Mouse (Mus musculus): ENCODE measurements around the gene Apoe. TPM values are rescaled to one million over a fixed set of nuclear protein-coding genes. Genes with fewer than 3 reads are reported as not detected.
"Not testable (repeated sequence)": the region's sequence is repeated elsewhere in the genome, so short reads cannot be mapped to it uniquely, and the experiment has no call there.

The Apoe gene
- total RNA-seq, 2 experiments from 2014 or later, result 1,872 to 4,173 TPM

DNA sequence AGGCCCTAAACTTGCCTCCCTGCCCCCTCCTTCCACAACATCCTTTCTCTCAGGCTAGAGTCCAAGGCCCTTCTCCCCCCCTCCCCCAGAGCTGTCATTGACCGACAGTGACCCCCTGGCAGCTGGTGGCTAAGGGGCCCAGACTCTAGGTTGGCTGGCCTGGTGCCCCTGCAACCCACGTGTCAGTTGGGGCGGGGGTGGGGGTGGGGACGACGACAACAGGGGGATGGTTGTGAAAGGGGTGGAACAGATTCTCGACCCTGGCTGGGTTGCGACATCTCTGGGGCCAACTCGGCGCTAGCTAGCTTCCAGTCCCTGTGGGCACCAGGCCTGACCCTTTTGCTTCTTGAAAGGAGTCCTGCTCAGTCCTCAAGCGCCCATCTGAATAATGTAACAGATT is 5.6 kb downstream of the Apoe start:
- DNase-seq, result peak; percentile 78

- peak; percentile 77 for DNase-seq
Measured at GRCm38 (mm10) chr7:19691873-19692865, 6.8 kb downstream of the Apoe start, which contains the start of gene Apoc1. TSS of gene Apoc1 (minus strand) at chr7:19692660.

- no peak for DNase-seq
Measured at GRCm38 (mm10) chr7:19691434-19691833, 7.6 kb downstream of the Apoe start.

DNA sequence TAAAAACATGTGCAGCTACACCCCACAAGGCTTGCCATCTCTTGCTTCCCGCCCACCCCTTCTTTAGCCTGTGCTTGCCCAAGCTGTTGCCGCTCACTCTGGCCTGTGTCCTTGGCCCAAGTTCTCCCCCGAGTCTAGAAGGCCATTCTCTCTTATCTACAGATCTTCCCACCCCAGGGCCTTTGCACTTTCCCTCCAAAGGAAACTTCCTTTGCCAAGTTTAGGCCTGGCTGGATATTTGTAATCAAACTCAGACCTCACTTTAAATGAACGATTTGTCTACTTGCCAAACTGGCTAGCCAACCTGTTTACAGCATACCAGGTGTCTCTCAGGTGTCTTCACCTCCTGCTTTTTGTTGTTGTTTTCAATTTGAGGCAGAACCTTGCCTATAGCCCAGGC is 8.1 kb downstream of the Apoe start:
- DNase-seq, result peak; percentile 16

DNA sequence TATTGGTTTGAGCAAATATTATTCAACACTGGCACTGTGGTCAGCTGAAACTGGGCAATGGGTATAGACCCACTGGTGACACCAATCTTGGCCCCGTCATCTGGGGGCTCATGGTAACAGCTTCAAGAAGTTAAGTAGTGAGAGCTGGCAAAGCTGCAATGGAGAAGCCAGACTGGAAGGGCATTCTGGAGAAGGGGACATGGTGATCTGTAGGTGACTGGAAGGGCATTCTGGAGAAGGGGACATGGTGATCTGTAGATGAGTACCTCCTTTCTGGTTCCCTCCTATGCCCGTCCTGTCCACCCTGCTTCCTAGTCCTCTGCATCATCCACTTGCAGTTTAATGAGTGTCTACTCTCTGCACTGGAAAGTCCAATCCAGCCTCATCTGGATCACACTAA is 10.4 kb downstream of the Apoe start:
- DNase-seq, result no peak

DNA sequence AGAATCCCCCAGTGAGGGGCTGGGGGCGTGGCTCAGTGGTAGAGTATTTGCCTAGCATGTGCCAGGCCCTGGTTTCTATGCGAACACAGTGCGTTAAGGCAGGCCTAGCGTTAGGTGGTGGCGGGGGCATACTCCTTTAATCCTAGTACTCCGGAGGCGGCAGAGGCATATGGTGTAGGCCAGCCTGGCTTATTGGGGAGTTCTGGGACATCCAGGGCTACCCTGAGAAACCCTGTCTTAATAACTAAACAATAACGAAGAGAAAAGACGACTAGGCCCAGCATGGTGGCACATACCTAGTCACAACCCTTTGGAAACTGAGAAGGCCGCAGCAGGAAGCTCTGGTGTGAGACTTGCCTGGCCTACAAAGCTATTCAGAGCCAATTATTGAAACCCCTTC is 10.9 kb downstream of the Apoe start:
- DNase-seq, result no peak

DNA sequence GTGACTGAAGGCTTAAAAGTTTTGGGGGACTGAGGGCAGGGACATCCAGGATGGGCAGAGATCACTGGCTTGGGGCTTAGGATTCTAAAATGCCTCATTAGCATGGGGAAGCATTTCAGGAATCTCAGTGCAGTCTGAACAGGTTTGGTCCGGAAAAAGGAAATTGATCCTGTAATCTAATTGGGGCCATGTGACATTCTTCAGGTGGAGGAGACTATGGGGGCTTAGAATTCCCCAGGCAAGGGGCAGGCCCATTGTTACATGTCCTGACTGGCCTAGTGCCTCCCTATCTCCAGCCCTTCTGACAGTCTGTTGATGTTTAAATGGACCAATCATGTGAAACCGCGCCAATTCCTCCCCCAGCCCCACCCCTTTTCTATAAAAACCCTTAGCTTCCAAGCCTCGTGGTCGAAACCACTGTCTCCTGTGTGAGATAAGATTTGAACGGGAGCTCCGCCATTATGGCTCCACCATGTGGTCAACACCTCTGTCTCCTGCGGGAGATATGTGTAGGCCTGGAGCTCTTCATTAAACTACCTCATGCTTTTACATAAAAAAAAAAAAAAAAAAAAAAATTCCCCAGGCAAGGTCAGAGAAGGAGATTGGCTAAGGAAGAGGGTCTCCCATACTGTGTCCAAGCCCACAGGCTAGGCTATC is 11.9 kb downstream of the Apoe start:
- DNase-seq, result not testable (repeated sequence)

GRCm38 (mm10) chr7:19686521-19686920 is 12.5 kb downstream of the Apoe start:
- DNase-seq, result no peak

DNA sequence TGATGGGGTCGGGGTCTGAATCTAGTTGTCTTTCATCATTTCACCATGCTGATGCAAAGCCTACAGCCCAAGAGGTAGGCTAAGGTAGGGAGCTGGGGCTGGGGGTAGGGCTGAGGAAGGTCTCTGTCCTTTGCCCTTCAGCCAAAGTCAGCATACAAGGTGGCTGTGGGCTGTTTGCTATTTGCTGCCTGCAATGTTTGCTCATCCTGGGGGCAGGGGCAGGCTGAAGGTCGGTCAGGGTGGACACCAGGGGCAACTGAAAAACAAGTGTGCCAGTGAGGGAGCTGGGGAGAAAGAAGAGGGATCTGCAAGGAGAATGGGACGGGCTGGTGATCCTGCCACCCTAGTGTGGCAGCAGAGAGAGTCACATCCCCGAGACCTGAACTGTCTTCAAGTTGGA is 13.6 kb downstream of the Apoe start:
- DNase-seq, result peak; percentile 25

DNA sequence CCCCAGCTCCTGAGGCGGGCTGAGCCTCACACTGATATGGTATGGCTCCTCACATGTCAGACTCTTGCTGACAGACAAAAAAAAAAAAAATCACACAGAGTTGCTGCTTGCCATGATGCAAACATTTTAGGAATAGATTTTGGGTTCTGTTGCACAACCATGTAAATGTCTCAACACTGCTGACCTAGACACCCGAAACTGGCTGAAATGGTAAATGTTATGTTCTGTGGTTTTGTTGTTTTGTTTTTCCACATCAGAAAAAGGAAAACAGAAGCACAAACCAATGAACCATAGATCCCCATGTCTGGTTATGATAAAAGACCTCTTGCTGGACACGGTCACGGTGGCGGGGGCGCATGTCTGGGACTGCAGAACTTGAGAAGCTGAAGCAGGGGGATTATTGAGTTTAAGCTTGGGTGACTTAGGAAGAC is 15.2 kb downstream of the Apoe start:
- no peak for DNase-seq

GRCm38 (mm10) chr7:19682979-19683378 is 16.0 kb downstream of the Apoe start:
- no peak for DNase-seq

- peak; percentile 84 for DNase-seq
Measured at GRCm38 (mm10) chr7:19681202-19681694, 17.7 kb downstream of the Apoe start, which contains the start of the genes Gm44805 and Apoc4. TSS of gene Gm44805 (minus strand) at chr7:19681423. TSS of gene Apoc4 (minus strand) at chr7:19681479.

DNA sequence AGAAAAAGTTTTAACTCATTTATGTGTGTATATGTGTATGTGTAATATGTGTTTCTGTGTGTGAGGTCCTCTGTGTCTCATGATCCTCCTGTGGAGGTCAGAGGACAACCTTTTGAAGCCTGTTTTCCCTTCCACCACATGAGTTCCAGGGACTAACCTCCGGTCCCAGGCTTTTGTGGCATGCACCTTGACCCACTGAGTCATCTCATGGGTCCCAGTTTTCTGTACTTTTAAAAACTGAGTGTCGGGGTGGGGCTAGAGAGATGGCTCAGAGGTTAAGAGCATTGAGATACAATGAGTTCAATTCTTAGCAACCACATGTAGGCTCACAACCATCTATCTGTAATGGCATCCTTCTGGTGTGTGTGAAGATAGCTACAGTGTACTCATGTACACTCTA is 18.3 kb downstream of the Apoe start:
- no peak for DNase-seq

DNA sequence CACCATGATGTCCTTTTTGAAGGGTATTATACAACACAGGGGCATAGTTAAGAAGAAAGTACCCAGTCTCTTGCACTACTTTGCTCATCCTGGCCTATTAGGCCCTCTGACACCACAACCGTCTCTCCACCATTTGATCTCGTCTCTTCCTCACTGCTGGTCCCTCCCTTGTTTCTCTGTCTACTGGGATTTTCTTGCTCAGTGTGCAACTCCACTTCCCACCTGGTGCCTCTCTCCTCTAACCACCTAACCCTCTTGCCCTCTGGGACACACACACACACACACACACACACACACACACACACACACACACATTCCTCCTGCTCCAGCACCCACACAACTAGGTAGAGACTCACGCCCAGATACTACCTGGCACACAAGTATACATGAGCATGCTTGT is 20.1 kb downstream of the Apoe start:
- no peak for DNase-seq

DNA sequence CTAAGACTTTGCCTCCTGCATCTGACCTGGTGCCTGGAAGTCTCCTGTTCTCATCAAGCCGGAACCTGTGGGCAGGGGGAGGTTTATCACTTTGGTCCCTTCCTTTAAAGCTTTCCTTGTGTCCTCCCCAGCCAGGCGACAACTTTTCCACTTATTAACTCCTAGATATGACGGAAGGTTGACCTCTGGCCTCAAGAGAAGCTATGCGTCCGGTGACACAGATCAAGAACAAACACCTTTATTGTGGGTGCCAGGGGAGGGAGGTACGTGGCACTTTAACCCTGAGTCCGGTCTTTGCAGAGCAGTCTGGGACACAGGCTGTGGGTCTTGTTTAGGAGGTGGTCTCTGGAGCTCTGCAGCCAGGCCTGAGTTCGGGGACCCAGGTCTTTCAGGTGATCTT is 21.1 kb downstream of the Apoe start, which contains the start of gene Apoc2:
Gene Apoc2 (minus strand): TSS at position 70 of the 400 bp plus-strand sequence.
- DNase-seq, result no peak

- no peak for DNase-seq
Measured at GRCm38 (mm10) chr7:19676662-19677061, 22.3 kb downstream of the Apoe start.

GRCm38 (mm10) chr7:19675824-19676223 is 23.2 kb downstream of the Apoe start:
- DNase-seq, result no peak

DNA sequence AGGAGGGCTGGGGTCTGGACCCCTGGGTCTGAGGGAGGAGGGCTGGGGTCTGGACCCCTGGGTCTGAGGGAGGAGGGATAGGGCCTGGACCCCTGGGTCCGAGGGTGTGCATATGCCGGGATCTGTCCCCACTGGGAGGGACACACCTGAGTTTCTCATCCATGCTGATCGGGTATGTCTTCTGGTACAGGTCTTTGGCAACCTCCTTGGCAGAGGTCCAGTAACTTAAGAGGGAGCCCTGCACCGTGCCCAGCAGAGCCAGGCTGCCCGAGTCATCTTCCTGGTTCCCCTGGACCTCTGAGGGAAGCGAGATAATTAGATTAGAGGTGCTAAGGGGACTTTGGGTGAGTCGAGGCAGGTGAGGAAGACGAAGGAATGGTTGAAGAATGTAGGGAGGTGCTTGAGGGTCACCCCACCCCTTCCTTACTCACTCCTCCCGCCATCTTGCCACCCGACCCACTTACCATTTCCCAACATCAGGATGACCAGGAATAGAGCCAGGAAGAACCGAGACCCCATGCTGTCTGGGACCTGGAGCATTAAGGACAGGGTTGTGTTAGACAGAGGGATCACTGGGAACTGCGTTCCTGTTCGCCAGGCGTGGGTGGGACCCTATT is 25.8 kb downstream of the Apoe start:
- no peak for DNase-seq

- no peak for DNase-seq
Measured at GRCm38 (mm10) chr7:19671511-19671910, 27.5 kb downstream of the Apoe start.

GRCm38 (mm10) chr7:19668947-19669721 is 29.9 kb downstream of the Apoe start:
- DNase-seq, result peak; percentile 95

GRCm38 (mm10) chr7:19667434-19667833 is 31.6 kb downstream of the Apoe start:
- no peak for DNase-seq

DNA sequence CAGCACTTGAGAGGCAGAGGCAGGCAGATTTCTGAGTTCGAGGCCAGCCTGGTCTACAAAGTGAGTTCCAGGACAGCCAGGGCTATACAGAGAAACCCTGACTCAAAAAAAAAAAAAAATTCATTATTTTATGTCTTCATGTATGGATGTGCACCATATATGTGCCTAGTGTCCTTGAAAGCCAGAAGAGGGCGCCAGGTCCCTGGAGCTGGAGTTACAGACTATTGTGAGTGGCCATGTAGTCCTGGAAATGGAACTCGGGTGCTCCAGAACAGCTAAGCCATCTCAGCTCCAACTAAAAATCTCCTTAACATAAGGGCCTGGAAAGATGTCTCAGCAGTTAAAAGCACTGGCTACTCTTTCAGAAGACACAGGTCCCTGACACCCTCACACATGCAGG is 32.2 kb downstream of the Apoe start:
- no peak for DNase-seq

Data from adrenal gland, postnatal 10 days (tissue).